Mouse (Mus musculus) midbrain, embryonic 12.5 days (tissue): ENCODE measurements around the gene Hpse2. TPM values are rescaled to one million over a fixed set of nuclear protein-coding genes. Genes with fewer than 3 reads are reported as not detected.
"Not testable (repeated sequence)": the region's sequence is repeated elsewhere in the genome, so short reads cannot be mapped to it uniquely, and the experiment has no call there.

ENCODE experiments used
- ATAC-seq: fragments of 200-750 bp; cut with Nextera tagmentation; 2 replicates; pipeline ENCODE4 v1.8.0; 2017; ENCODE audit warnings: low read depth, moderate TSS enrichment, moderate library complexity; ENCODE audit not compliant: low FRiP score
- H3K27ac ChIP-seq: fragments of 300-500 bp; sonication (generic); replicated peaks from 2 replicates; pipeline ENCODE4 v1.5.1; 2016; ENCODE audit warnings: mild to moderate bottlenecking
- H3K27me3 ChIP-seq: fragments of 300-500 bp; sonication (generic); 2 replicates; pipeline ENCODE4 v1.6.1; 2016; ENCODE audit warnings: mild to moderate bottlenecking
- H3K36me3 ChIP-seq: fragments of 300-500 bp; sonication (generic); 2 replicates; pipeline ENCODE4 v1.6.1; 2016
- H3K4me1 ChIP-seq: fragments of 300-500 bp; sonication (generic); 2 replicates; pipeline ENCODE4 v1.6.1; 2016
- H3K4me2 ChIP-seq: fragments of 300-500 bp; sonication (generic); replicated peaks from 2 replicates; pipeline ENCODE4 v1.6.1; 2016; ENCODE audit warnings: mild to moderate bottlenecking, moderate library complexity
- H3K4me3 ChIP-seq: fragments of 300-500 bp; sonication (generic); 2 replicates; pipeline ENCODE4 v1.5.1; 2016; ENCODE audit warnings: mild to moderate bottlenecking
- H3K9ac ChIP-seq: fragments of 300-500 bp; sonication (generic); replicated peaks from 2 replicates; pipeline ENCODE4 v1.6.1; 2016; ENCODE audit warnings: mild to moderate bottlenecking, moderate library complexity
- H3K9me3 ChIP-seq: fragments of 300-500 bp; sonication (generic); 2 replicates; pipeline ENCODE4 v1.6.1; 2016; ENCODE audit warnings: mild to moderate bottlenecking
- WGBS: fragments of 180-500 bp; shearing (Covaris S2); methylation state at CpG from one replicate; pipeline ENCODE4 v1.1.7; 2016; 5-methylcytosine and 5-hydroxymethylcytosine counted together
- polyA plus RNA-seq: library from polyadenylated mRNA; unstranded; fragments of >200 nt; fragmentation: Nextera tagmentation; extraction: Ambion mirVana; gene quantifications from 2 replicates; pipeline ENCODE4 v1.2.1, GENCODE M21; 2016

Hpse2 gene
- polyA plus RNA-seq, 1 experiment from 2014 or later: 0.50 TPM

GRCm38 (mm10) chr19:43384346-43384977, 3.7 kb downstream of the Hpse2 start:
- no peak overlapping the region for H3K9ac ChIP-seq
- H3K27ac ChIP-seq: no peak overlapping the region
- H3K4me1 ChIP-seq: peaks cover 38% of the 10 kb centered on the region
- H3K9me3 ChIP-seq: no peaks in the 10 kb centered on the region
- peaks cover 61% of the 10 kb centered on the region for H3K27me3 ChIP-seq
- 1% methylated on average over 19 of the region's 19 CpGs for WGBS
- no peaks in the 10 kb centered on the region for H3K36me3 ChIP-seq
- ATAC-seq: no peak
- peak overlapping the region; percentile 58 for H3K4me2 ChIP-seq
- H3K4me3 ChIP-seq: peak overlapping the region; percentile 37

DNA sequence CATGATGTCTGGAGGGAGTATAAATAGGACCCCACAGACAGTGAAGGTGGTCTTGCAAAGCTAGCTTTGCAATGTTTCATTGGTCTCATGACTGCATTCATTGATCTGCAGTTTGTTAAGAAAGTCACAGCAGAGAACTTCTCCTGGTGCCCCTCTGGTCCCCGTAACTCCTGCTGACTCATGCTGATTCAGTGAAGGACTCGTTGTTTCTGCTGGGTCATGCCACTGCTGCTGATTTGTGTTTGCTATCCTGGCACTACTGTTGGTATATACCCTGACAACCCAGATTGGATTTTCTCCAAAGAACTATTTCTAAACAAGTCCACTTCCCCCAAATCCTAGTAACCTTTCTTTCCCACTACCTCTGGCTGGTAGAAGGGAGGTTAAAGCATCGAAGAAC, 29.3 kb downstream of the Hpse2 start:
- Histone ChIP-seq H3K4me1 (no peaks in the 10 kb centered on the region), H3K4me3 (no peak overlapping the region), H3K27me3 (no peaks in the 10 kb centered on the region), H3K9me3 (no peaks in the 10 kb centered on the region), H3K36me3 (no peaks in the 10 kb centered on the region), H3K9ac (no peak overlapping the region), H3K27ac (no peak overlapping the region), H3K4me2 (no peak overlapping the region)
- no peak for ATAC-seq
- WGBS: 90% methylated on average over 3 of the region's 3 CpGs

- no peak overlapping the region for H3K4me2 ChIP-seq
- no peaks in the 10 kb centered on the region for H3K27me3 ChIP-seq
Measured at GRCm38 (mm10) chr19:43311125-43311524, 77.0 kb downstream of the Hpse2 start.

DNA sequence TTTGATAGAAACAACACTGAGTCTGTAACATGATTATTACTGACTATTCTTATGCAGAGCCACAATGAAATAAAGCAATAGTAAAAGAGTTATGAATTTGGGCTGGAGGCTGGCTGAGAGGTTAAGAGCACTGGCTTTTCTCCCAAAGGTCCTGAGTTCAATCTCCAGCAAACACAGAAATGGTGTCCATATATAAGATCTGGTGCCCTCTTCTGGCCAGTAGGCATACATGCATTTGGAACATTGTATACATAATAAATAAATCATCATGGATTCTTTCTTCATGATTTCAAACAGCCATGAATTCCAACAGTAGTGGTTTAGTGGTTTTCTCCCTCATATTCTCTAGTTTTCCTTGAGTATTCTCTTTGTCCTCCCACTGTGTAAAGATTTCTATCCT, 81.4 kb downstream of the Hpse2 start:
- Histone ChIP-seq H3K4me1 (no peaks in the 10 kb centered on the region), H3K9me3 (peaks cover 3% of the 10 kb centered on the region; the same call in 1 of the 2 replicates), H3K27ac (no peak overlapping the region), H3K27me3 (no peaks in the 10 kb centered on the region), H3K4me2 (no peak overlapping the region), H3K9ac (no peak overlapping the region), H3K36me3 (no peaks in the 10 kb centered on the region), H3K4me3 (no peak overlapping the region)
- no peak for ATAC-seq

More at GRCm38 (mm10) chr19:43311125-43311524, 77.0 kb downstream of the Hpse2 start:
- H3K4me1 ChIP-seq: no peaks in the 10 kb centered on the region
- H3K27ac ChIP-seq: no peak overlapping the region
- ATAC-seq: no peak
- H3K9ac ChIP-seq: no peak overlapping the region
- H3K9me3 ChIP-seq: peaks cover under 1% of the 10 kb centered on the region; the same call in 1 of the 2 replicates
- no peak overlapping the region for H3K4me3 ChIP-seq
- H3K36me3 ChIP-seq: no peaks in the 10 kb centered on the region

DNA sequence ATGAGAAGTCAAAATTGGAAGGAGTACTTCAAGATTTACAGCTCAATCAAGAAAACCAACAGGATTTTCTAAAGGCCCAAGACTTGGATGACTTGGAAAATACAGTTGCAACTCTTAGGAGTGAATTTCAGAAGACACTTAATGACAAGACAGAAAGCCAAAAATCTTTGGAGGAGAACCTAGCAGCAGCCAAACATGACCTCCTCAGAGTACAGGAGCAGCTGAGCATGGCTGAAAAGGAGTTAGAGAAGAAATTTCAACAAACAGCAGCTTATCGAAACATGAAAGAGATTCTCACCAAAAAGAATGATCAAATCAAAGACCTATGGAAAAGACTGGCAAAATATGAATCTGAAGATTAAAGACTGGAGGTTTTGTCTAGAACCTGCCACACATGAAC, 106.8 kb downstream of the Hpse2 start:
- ATAC-seq: not testable (repeated sequence)

DNA sequence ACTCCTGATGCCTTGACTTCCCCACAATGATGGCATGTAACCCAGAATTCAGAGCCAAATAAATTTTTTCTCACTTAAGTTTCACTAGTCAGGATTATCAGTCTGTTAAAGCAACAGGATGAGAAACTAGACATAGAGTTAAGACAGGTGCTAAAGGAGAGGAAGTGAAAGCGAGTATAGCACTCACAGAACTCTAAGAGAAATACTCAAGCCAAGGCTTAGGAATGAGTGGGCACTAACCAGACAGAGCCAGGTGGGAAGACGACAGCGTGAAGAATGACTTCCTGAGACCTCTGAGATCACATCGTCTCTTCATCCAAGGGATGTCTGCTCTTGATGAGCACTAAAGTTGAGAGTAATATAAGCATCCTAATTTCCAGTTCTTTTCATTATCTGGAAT, 144.2 kb downstream of the Hpse2 start:
- H3K9me3 ChIP-seq: no peaks in the 10 kb centered on the region
- no peaks in the 10 kb centered on the region for H3K27me3 ChIP-seq
- H3K9ac ChIP-seq: no peak overlapping the region
- H3K4me3 ChIP-seq: no peak overlapping the region
- H3K4me2 ChIP-seq: no peak overlapping the region
- H3K4me1 ChIP-seq: no peaks in the 10 kb centered on the region
- ATAC-seq: no peak
- H3K36me3 ChIP-seq: no peaks in the 10 kb centered on the region
- no peak overlapping the region for H3K27ac ChIP-seq
- 93% methylated on average over 4 of the region's 4 CpGs for WGBS

More for the DNA sequence above, 106.8 kb downstream of the Hpse2 start:
- H3K9me3 ChIP-seq, H3K4me1 ChIP-seq, H3K9ac ChIP-seq, H3K27ac ChIP-seq, H3K4me3 ChIP-seq, H3K4me2 ChIP-seq, H3K36me3 ChIP-seq, H3K27me3 ChIP-seq: not testable (repeated sequence)
- WGBS: 90% methylated on average over 1 of the region's 1 CpGs

DNA sequence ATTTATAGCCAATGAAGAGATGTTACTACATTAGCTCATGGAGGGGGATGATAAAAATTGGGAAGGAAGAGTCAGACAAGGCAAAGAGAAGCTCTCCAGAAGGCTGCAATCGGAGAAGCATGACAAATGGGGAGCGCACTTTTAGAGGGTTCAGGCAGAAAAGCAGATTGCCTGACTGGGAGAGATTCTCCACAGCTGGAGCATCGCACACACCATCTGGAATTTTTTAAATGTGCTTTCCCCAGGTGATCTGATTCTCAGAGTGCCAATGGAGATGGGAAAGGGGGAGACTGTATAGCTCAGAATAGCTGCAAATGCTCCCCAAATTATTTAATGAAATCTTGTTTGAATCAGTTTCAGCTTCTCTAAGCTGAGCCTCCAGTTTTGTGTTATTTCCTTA, 156.4 kb downstream of the Hpse2 start:
- ATAC-seq: no peak
- 72% methylated on average over 3 of the region's 3 CpGs for WGBS

GRCm38 (mm10) chr19:43193562-43193961, 194.6 kb downstream of the Hpse2 start:
- no peaks in the 10 kb centered on the region for H3K9me3 ChIP-seq

More for the DNA sequence above, 156.4 kb downstream of the Hpse2 start:
- Histone ChIP-seq H3K27ac (no peak overlapping the region), H3K4me3 (no peak overlapping the region), H3K9ac (no peak overlapping the region), H3K27me3 (no peaks in the 10 kb centered on the region), H3K4me2 (no peak overlapping the region), H3K36me3 (no peaks in the 10 kb centered on the region), H3K9me3 (no peaks in the 10 kb centered on the region), H3K4me1 (no peaks in the 10 kb centered on the region)

DNA sequence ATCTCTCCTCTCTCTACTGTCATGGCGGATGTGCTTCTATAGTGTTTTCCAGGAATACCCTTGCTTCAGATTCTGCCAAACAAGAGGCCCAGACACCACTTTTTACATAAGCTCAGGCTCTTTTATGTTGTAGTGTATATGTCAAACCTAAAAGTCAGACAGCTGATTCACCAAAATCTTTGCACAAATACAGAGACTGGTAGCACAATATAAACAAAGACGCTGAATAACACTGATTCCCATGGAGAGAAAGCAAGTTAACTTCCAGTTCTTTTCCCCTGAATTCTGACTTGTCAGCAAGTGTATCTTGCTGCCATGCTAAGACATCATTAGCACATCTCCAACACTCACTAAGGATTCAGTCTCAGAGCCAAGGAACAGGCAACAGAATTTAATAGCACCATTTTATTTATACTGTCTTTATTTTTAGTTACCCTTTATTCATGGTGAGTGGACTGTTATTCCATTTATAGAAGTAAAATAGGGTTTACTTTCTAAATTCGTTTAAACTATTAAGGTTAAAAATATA, 212.7 kb downstream of the Hpse2 start:
- Histone ChIP-seq H3K9me3 (no peaks in the 10 kb centered on the region), H3K4me3 (no peak overlapping the region), H3K27me3 (no peaks in the 10 kb centered on the region), H3K4me1 (no peaks in the 10 kb centered on the region), H3K27ac (no peak overlapping the region), H3K9ac (no peak overlapping the region), H3K4me2 (no peak overlapping the region), H3K36me3 (no peaks in the 10 kb centered on the region)
- no peak for ATAC-seq
- WGBS: 84% methylated on average over 3 of the region's 3 CpGs

More at GRCm38 (mm10) chr19:43193562-43193961, 194.6 kb downstream of the Hpse2 start:
- Histone ChIP-seq H3K9ac (no peak overlapping the region), H3K27ac (no peak overlapping the region), H3K4me3 (no peak overlapping the region), H3K27me3 (no peaks in the 10 kb centered on the region), H3K4me2 (no peak overlapping the region), H3K36me3 (no peaks in the 10 kb centered on the region), H3K4me1 (no peaks in the 10 kb centered on the region)
- ATAC-seq: no peak
- 84% methylated on average over 3 of the region's 3 CpGs for WGBS

- WGBS: 95% methylated on average over 2 of the region's 2 CpGs
- no peak overlapping the region for H3K9ac ChIP-seq
- no peak overlapping the region for H3K27ac ChIP-seq
- no peaks in the 10 kb centered on the region for H3K27me3 ChIP-seq
- no peaks in the 10 kb centered on the region for H3K36me3 ChIP-seq
- no peaks in the 10 kb centered on the region for H3K4me1 ChIP-seq
- H3K4me3 ChIP-seq: no peak overlapping the region
- no peak for ATAC-seq
- no peak overlapping the region for H3K4me2 ChIP-seq
- no peaks in the 10 kb centered on the region for H3K9me3 ChIP-seq
Measured at GRCm38 (mm10) chr19:43174812-43175211, 213.3 kb downstream of the Hpse2 start.

DNA sequence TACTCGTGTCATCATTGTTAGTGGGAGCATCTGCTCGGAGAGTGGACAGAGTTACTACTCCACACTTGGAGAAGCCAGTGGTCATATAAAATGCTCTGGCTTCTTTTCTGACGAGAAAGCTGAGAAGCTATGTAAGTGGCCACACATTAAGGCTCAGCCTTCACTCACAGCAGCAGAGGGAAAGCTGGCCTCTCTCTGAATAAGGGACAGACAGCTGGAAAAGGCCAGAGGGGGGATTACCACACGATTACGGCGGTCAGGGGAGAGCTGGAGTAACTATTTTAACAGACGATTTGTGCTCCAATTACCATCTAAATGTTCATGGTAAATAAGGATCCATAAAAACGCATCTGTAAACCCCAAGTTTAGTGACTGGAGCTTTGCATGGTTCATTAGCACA, 232.1 kb downstream of the Hpse2 start:
- no peak for ATAC-seq
- no peak overlapping the region for H3K27ac ChIP-seq
- no peak overlapping the region for H3K9ac ChIP-seq
- H3K9me3 ChIP-seq: no peaks in the 10 kb centered on the region
- peaks cover 8% of the 10 kb centered on the region for H3K4me1 ChIP-seq
- no peaks in the 10 kb centered on the region for H3K36me3 ChIP-seq
- no peaks in the 10 kb centered on the region for H3K27me3 ChIP-seq
- no peak overlapping the region; the same call in 1 of the 2 replicates for H3K4me2 ChIP-seq
- 45% methylated on average over 8 of the region's 8 CpGs for WGBS
- no peak overlapping the region for H3K4me3 ChIP-seq

GRCm38 (mm10) chr19:43155582-43155981, 232.6 kb downstream of the Hpse2 start:
- Histone ChIP-seq H3K4me1 (peaks cover 8% of the 10 kb centered on the region), H3K4me3 (no peak overlapping the region), H3K27ac (no peak overlapping the region), H3K36me3 (no peaks in the 10 kb centered on the region), H3K4me2 (no peak overlapping the region), H3K27me3 (no peaks in the 10 kb centered on the region), H3K9me3 (no peaks in the 10 kb centered on the region), H3K9ac (no peak overlapping the region)
- 78% methylated on average over 5 of the region's 5 CpGs for WGBS
- ATAC-seq: no peak

GRCm38 (mm10) chr19:43147901-43148300, 240.3 kb downstream of the Hpse2 start:
- H3K27me3 ChIP-seq: no peaks in the 10 kb centered on the region
- no peak overlapping the region for H3K9ac ChIP-seq
- 83% methylated on average over 6 of the region's 6 CpGs for WGBS
- H3K4me2 ChIP-seq: no peak overlapping the region
- no peaks in the 10 kb centered on the region for H3K9me3 ChIP-seq
- H3K36me3 ChIP-seq: no peaks in the 10 kb centered on the region
- H3K4me3 ChIP-seq: no peak overlapping the region
- H3K27ac ChIP-seq: no peak overlapping the region
- no peak for ATAC-seq
- no peaks in the 10 kb centered on the region for H3K4me1 ChIP-seq
